Mouse (Mus musculus): ENCODE measurements around the gene Map2k6.

The Map2k6 gene

GRCm38 (mm10) chr11:110485081-110485480 lies 86.2 kb downstream of the Map2k6 start:
- no peak for DNase-seq (ENCODE audit: low spot score in 2 of 2)

- no peak for DNase-seq (ENCODE audit: low spot score in 2 of 2)
Observed at GRCm38 (mm10) chr11:110487796-110488195, 88.9 kb downstream of the Map2k6 start.

GRCm38 (mm10) chr11:110488301-110488700 lies 89.4 kb downstream of the Map2k6 start:
- no peak for DNase-seq (ENCODE audit: low spot score in 2 of 2)

GRCm38 (mm10) chr11:110495323-110496060 lies 96.6 kb downstream of the Map2k6 start:
- no peak for DNase-seq (ENCODE audit: low spot score in 2 of 2)

- DNase-seq (ENCODE audit: low spot score in 2 of 2), result peak in 1 of 2 experiments; percentile 28
Observed at GRCm38 (mm10) chr11:110496061-110496446, 97.1 kb downstream of the Map2k6 start.

GRCm38 (mm10) chr11:110497743-110498142 lies 98.8 kb downstream of the Map2k6 start:
- no peak for DNase-seq (ENCODE audit: low spot score in 2 of 2)

GRCm38 (mm10) chr11:110498651-110499213 lies 99.8 kb downstream of the Map2k6 start:
- DNase-seq (ENCODE audit: low spot score in 2 of 2), result peak in 1 of 2 experiments; percentile 20

- no peak for DNase-seq (ENCODE audit: low spot score in 2 of 2)
Observed at GRCm38 (mm10) chr11:110502937-110503670, 104.2 kb downstream of the Map2k6 start.

GRCm38 (mm10) chr11:110511466-110511865 lies 112.5 kb downstream of the Map2k6 start:
- no peak for DNase-seq (ENCODE audit: low spot score in 2 of 2)

- no peak for DNase-seq (ENCODE audit: low spot score in 2 of 2)
Observed at GRCm38 (mm10) chr11:110518648-110519047, 119.7 kb downstream of the Map2k6 start.

- DNase-seq (ENCODE audit: low spot score in 2 of 2), result no peak
Observed at GRCm38 (mm10) chr11:110522906-110523305, 124.0 kb downstream of the Map2k6 start.

- DNase-seq (ENCODE audit: low spot score in 2 of 2), result no peak
Observed at GRCm38 (mm10) chr11:110526156-110526555, 127.2 kb downstream of the Map2k6 start.

GRCm38 (mm10) chr11:110531087-110531486 lies 132.2 kb downstream of the Map2k6 start:
- DNase-seq (ENCODE audit: low spot score in 2 of 2), result no peak

GRCm38 (mm10) chr11:110534856-110535255 lies 135.9 kb downstream of the Map2k6 start:
- DNase-seq (ENCODE audit: low spot score in 2 of 2), result no peak

GRCm38 (mm10) chr11:110536533-110536932 lies 137.6 kb downstream of the Map2k6 start:
- no peak for DNase-seq (ENCODE audit: low spot score in 2 of 2)

- DNase-seq (ENCODE audit: low spot score in 2 of 2), result peak; percentile 7 to 59
Observed at GRCm38 (mm10) chr11:110537602-110538001, 138.7 kb downstream of the Map2k6 start.

- no peak for DNase-seq (ENCODE audit: low spot score in 2 of 2)
Observed at GRCm38 (mm10) chr11:110538206-110538605, 139.3 kb downstream of the Map2k6 start.

GRCm38 (mm10) chr11:110541933-110542332 lies 143.0 kb downstream of the Map2k6 start:
- DNase-seq (ENCODE audit: low spot score in 2 of 2), result no peak

GRCm38 (mm10) chr11:110544419-110545210 lies 145.7 kb downstream of the Map2k6 start:
- no peak for DNase-seq (ENCODE audit: low spot score in 2 of 2)

- DNase-seq (ENCODE audit: low spot score in 2 of 2), result no peak
Observed at GRCm38 (mm10) chr11:110545416-110545815, 146.5 kb downstream of the Map2k6 start.

- DNase-seq (ENCODE audit: low spot score in 2 of 2), result no peak
Observed at GRCm38 (mm10) chr11:110551471-110551967, 152.6 kb downstream of the Map2k6 start.
